Mouse (Mus musculus) heart, embryonic 13.5 days (tissue): Measurements from ENCODE around the gene Fam8a1. TPM values are rescaled to one million over a fixed set of nuclear protein-coding genes. Genes with fewer than 3 reads are reported as not detected.

ENCODE experiments used
- ATAC-seq: fragments of 200-750 bp; cut with Nextera tagmentation; 2 replicates; pipeline ENCODE4 v1.8.0; 2017; ENCODE audit warnings: moderate TSS enrichment; ENCODE audit not compliant: insufficient number of reproducible peaks, low FRiP score, low TSS enrichment; ENCODE audit errors: extremely low read depth
- H3K27ac ChIP-seq: fragments of 300-500 bp; sonication (generic); replicated peaks from 2 replicates; pipeline ENCODE4 v1.5.1; 2015; ENCODE audit warnings: moderate library complexity, mild to moderate bottlenecking, inconsistent platforms
- H3K27me3 ChIP-seq: fragments of 300-500 bp; sonication (generic); replicated peaks from 2 replicates; pipeline ENCODE4 v1.6.1; 2015; ENCODE audit warnings: mild to moderate bottlenecking, inconsistent platforms
- H3K36me3 ChIP-seq: fragments of 300-500 bp; sonication (generic); 2 replicates; pipeline ENCODE4 v1.6.1; 2015; ENCODE audit warnings: mild to moderate bottlenecking, inconsistent platforms
- H3K4me1 ChIP-seq: fragments of 300-500 bp; sonication (generic); 2 replicates; pipeline ENCODE4 v1.6.1; 2015; ENCODE audit warnings: inconsistent platforms
- H3K4me2 ChIP-seq: fragments of 300-500 bp; sonication (generic); 2 replicates; pipeline ENCODE4 v1.6.1; 2015; ENCODE audit warnings: inconsistent platforms, mild to moderate bottlenecking, moderate library complexity
- H3K4me3 ChIP-seq: fragments of 300-500 bp; sonication (generic); 2 replicates; pipeline ENCODE4 v1.5.1; 2015; ENCODE audit warnings: moderate library complexity, mild to moderate bottlenecking, inconsistent platforms
- H3K9ac ChIP-seq: fragments of 300-500 bp; sonication (generic); 2 replicates; pipeline ENCODE4 v1.6.1; 2015; ENCODE audit warnings: inconsistent platforms, mild to moderate bottlenecking, moderate library complexity
- H3K9me3 ChIP-seq: fragments of 300-500 bp; sonication (generic); 2 replicates; pipeline ENCODE4 v1.6.1; 2016; ENCODE audit warnings: inconsistent platforms
- WGBS: fragments of 180-500 bp; shearing (Covaris S2); methylation state at CpG from one replicate; pipeline ENCODE4 v1.1.7; 2015; ENCODE audit warnings: mixed read lengths; 5-methylcytosine and 5-hydroxymethylcytosine counted together
- polyA plus RNA-seq: library from polyadenylated mRNA; unstranded; fragments of >200 nt; fragmentation: Nextera tagmentation; extraction: Ambion mirVana; gene quantifications from 2 replicates; pipeline ENCODE4 v1.2.1, GENCODE M21; 2015

The Fam8a1 gene
- 7.6 and 9.5 TPM in 2 replicates for polyA plus RNA-seq

DNA sequence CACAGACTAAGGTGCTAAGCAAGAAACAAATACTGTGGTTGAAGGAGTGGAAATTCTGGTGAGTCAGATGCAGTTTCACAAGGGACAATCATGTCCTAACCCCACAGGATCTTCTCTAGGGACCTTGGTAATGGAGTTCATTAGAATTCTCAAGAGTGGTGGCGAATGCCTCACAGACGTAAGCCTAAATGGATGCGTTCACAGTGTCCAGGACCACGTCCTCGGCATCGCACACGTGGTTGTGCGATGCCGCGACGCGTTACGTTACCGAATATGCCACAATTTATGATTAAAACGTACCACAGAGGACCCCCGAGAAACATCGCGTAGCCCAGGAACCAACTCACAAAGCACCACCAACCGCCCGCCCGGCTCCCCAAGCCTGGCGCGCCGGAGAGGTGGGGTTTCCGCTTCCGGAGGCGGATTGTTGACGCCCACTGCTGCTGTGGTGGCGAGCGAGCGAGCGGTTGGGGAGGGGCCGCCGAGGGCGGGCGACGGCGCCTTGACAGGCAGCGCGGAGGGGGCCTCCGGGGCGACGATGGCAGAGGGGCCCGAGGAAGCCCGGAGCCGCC is at the start of gene Fam8a1:
Fam8a1 (plus strand) TSS at position 475 of the 572 bp plus-strand sequence.
- Histone ChIP-seq H3K27me3 (no peaks in the 10 kb centered on the region), H3K9ac (peak within 1 kb of the TSS; percentile 97), H3K9me3 (no peaks in the 10 kb centered on the region), H3K36me3 (peaks cover 29% of the 10 kb centered on the region), H3K4me2 (peak within 1 kb of the TSS; percentile 76), H3K4me3 (peak within 1 kb of the TSS; percentile 97), H3K27ac (peak within 1 kb of the TSS; percentile 89), H3K4me1 (peaks cover 20% of the 10 kb centered on the region)
- ATAC-seq, result peak; percentile 79; the same call in 1 of the 2 replicates
- WGBS, result under 1% methylated on average over 46 of the region's 46 CpGs

DNA sequence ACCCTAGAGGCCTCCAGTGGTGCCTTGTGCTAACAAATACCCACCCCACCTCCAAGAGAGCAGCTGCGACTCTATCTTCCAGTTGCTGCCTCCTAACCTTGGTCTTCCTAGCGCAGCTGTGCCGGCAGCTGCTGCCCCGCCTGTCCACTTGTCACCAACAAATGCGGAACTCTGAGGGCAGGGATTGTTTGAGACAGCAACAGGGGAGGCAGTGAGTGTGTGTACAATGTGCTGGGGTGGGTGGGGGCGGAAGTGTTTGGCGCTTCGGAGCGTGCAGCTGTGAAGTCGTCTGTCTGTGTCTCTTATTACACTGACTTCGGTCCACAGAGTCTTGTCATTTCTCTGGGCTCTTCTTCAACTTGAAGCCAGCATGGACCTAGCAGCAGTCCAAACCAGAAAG is 49.7 kb upstream of the Fam8a1 start:
- Histone ChIP-seq H3K9ac (no peak overlapping the region), H3K9me3 (no peaks in the 10 kb centered on the region), H3K4me2 (peak overlapping the region; percentile 20; the same call in 1 of the 2 replicates), H3K27me3 (no peaks in the 10 kb centered on the region), H3K4me1 (peaks cover 5% of the 10 kb centered on the region; the same call in 1 of the 2 replicates), H3K27ac (no peak overlapping the region), H3K36me3 (peaks cover 69% of the 10 kb centered on the region), H3K4me3 (no peak overlapping the region)
- ATAC-seq, result no peak
- 57% methylated on average over 11 of the region's 11 CpGs for WGBS

DNA sequence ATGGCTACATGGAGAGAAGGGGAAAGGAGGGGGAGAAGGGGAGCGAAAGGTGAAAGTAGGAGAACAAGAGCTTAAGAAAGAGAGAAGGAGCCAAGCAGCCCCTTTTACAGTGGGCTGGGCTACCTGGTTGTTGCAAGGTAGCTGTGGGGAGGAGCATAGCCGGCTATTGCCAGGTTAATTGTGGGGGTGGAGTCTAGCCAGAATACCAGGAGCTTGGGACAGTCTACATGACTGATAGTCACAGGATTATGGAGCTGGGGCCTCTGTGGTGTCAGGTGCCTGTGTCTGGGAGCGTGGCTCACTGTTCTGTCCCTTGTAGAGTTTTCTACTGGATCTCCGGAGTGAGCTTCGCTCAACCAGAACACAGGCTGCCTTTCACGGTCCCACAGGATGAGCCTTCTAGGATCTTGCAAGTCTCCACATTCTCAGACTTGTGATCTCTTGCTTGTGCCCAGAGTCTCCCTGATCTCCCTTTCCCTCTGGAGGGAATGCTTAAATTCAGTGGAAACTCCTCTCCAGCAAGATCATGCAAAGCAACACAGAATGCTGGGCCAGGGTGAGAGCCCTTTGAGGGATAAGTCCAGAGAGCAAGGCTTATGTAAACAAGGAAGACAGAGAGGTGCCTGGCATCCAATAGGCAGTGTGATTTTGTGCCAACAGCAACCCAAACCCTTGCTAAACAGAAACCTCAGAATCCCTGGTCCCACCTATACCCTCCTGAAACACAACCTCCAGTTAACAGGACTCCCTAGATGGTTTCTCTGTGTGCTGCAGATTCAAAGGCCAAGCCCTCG is 48.2 kb upstream of the Fam8a1 start:
- no peaks in the 10 kb centered on the region for H3K27me3 ChIP-seq
- no peak overlapping the region for H3K4me2 ChIP-seq
- H3K9me3 ChIP-seq, result no peaks in the 10 kb centered on the region
- no peak overlapping the region for H3K27ac ChIP-seq
- H3K4me3 ChIP-seq, result no peak overlapping the region
- peaks cover 71% of the 10 kb centered on the region for H3K36me3 ChIP-seq
- no peak for ATAC-seq
- 82% methylated on average over 7 of the region's 7 CpGs for WGBS
- peaks cover 5% of the 10 kb centered on the region; the same call in 1 of the 2 replicates for H3K4me1 ChIP-seq
- H3K9ac ChIP-seq, result no peak overlapping the region

DNA sequence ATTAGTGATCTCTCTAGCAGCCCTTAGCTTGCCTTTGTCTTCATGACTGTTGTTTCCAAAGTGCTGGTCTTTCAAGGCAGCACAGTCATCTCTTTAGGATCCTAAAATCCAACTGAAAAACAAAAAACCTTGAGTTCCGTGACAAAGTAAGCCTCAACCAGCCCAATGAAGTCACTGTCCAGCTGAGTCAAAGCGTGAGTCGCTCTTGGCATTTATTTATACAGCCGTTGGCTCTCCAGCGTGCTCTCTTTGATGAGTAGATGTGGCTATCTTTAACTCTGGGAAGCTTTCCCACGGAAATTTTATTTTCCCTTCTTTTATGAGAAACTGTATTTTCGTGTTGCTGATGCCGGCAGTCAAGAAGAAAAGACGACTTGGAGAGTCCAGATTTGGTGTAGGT is 42.7 kb upstream of the Fam8a1 start:
- H3K9me3 ChIP-seq, result no peaks in the 10 kb centered on the region
- H3K36me3 ChIP-seq, result peaks cover 65% of the 10 kb centered on the region
- 72% methylated on average over 9 of the region's 9 CpGs for WGBS

DNA sequence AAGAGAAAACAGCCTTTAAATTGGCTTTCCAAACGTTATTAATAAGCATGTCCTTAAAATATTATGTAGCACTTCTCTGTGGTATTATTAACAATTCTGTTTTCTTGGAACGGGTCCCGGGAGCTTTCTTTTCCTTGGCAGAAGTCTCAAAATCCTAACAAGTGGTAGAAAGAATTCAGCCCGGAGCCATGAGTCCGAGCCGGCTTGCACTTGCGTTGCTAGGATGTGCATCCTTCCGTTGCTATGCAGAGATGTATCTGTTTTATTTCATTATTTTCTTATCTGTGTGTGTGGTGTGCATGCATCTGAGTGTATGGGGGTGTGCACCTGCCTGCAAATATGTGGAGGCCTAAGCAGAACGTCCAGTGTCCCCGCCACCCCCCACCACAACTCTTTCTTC is 41.5 kb upstream of the Fam8a1 start:
- no peak overlapping the region for H3K9ac ChIP-seq
- no peak overlapping the region for H3K27ac ChIP-seq
- H3K9me3 ChIP-seq, result no peaks in the 10 kb centered on the region
- H3K36me3 ChIP-seq, result peaks cover 66% of the 10 kb centered on the region
- WGBS, result 72% methylated on average over 10 of the region's 10 CpGs
- no peaks in the 10 kb centered on the region for H3K27me3 ChIP-seq
- H3K4me1 ChIP-seq, result peaks cover 6% of the 10 kb centered on the region
- ATAC-seq, result no peak
- H3K4me2 ChIP-seq, result no peak overlapping the region
- no peak overlapping the region for H3K4me3 ChIP-seq

More for the DNA sequence above, 42.7 kb upstream of the Fam8a1 start:
- ATAC-seq, result no peak
- Histone ChIP-seq H3K4me1 (peaks cover 6% of the 10 kb centered on the region; the same call in 1 of the 2 replicates), H3K9ac (no peak overlapping the region), H3K27me3 (no peaks in the 10 kb centered on the region), H3K27ac (no peak overlapping the region), H3K4me3 (no peak overlapping the region), H3K4me2 (no peak overlapping the region)

- peaks cover 15% of the 10 kb centered on the region for H3K4me1 ChIP-seq
- H3K27ac ChIP-seq, result no peak overlapping the region
- H3K36me3 ChIP-seq, result peaks cover 56% of the 10 kb centered on the region
- no peak overlapping the region for H3K4me3 ChIP-seq
- no peaks in the 10 kb centered on the region for H3K9me3 ChIP-seq
- 73% methylated on average over 6 of the region's 6 CpGs for WGBS
- no peak overlapping the region for H3K9ac ChIP-seq
- no peak for ATAC-seq
- H3K27me3 ChIP-seq, result no peaks in the 10 kb centered on the region
- H3K4me2 ChIP-seq, result no peak overlapping the region
Observed at GRCm38 (mm10) chr13:46629391-46629790, 39.9 kb upstream of the Fam8a1 start.

GRCm38 (mm10) chr13:46632796-46633195 is 36.5 kb upstream of the Fam8a1 start:
- H3K4me1 ChIP-seq, result peaks cover 9% of the 10 kb centered on the region; the same call in 1 of the 2 replicates
- H3K9me3 ChIP-seq, result peaks cover 4% of the 10 kb centered on the region; the same call in 1 of the 2 replicates
- H3K36me3 ChIP-seq, result peaks cover 59% of the 10 kb centered on the region
- no peak for ATAC-seq
- no peak overlapping the region for H3K4me2 ChIP-seq
- H3K27me3 ChIP-seq, result no peaks in the 10 kb centered on the region
- no peak overlapping the region for H3K27ac ChIP-seq
- no peak overlapping the region for H3K9ac ChIP-seq
- 47% methylated on average over 4 of the region's 4 CpGs for WGBS
- no peak overlapping the region for H3K4me3 ChIP-seq

GRCm38 (mm10) chr13:46633320-46634132 is 35.8 kb upstream of the Fam8a1 start:
- no peak for ATAC-seq
- no peak overlapping the region for H3K9ac ChIP-seq
- H3K9me3 ChIP-seq, result peaks cover 4% of the 10 kb centered on the region; the same call in 1 of the 2 replicates
- no peaks in the 10 kb centered on the region for H3K27me3 ChIP-seq
- H3K4me2 ChIP-seq, result peak overlapping the region; percentile 28; the same call in 1 of the 2 replicates
- 66% methylated on average over 18 of the region's 18 CpGs for WGBS
- H3K27ac ChIP-seq, result no peak overlapping the region
- H3K4me1 ChIP-seq, result peaks cover 9% of the 10 kb centered on the region; the same call in 1 of the 2 replicates
- peaks cover 63% of the 10 kb centered on the region for H3K36me3 ChIP-seq
- no peak overlapping the region for H3K4me3 ChIP-seq

DNA sequence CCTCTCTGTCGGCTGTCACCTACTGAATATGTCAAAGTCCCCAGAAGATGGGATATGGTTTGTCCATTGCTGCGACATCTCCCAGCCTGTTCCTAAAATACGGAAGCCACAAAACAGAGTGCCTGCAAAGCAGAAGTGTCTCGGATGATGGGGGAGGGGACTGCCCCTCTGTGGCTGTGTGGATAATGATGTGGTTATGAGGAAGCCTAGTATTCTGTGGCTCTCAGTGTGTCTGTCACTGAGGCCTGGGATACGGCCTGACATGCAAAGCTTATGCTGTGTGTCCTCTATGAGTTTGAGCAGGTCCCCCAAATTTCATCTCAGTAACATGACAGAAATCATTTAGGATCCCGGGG is 35.2 kb upstream of the Fam8a1 start:
- Histone ChIP-seq H3K9me3 (peaks cover 4% of the 10 kb centered on the region; the same call in 1 of the 2 replicates), H3K9ac (no peak overlapping the region), H3K27ac (no peak overlapping the region), H3K4me1 (peaks cover 9% of the 10 kb centered on the region; the same call in 1 of the 2 replicates), H3K4me2 (no peak overlapping the region), H3K4me3 (no peak overlapping the region), H3K27me3 (no peaks in the 10 kb centered on the region), H3K36me3 (peaks cover 69% of the 10 kb centered on the region)
- WGBS, result 64% methylated on average over 6 of the region's 6 CpGs
- ATAC-seq, result no peak

DNA sequence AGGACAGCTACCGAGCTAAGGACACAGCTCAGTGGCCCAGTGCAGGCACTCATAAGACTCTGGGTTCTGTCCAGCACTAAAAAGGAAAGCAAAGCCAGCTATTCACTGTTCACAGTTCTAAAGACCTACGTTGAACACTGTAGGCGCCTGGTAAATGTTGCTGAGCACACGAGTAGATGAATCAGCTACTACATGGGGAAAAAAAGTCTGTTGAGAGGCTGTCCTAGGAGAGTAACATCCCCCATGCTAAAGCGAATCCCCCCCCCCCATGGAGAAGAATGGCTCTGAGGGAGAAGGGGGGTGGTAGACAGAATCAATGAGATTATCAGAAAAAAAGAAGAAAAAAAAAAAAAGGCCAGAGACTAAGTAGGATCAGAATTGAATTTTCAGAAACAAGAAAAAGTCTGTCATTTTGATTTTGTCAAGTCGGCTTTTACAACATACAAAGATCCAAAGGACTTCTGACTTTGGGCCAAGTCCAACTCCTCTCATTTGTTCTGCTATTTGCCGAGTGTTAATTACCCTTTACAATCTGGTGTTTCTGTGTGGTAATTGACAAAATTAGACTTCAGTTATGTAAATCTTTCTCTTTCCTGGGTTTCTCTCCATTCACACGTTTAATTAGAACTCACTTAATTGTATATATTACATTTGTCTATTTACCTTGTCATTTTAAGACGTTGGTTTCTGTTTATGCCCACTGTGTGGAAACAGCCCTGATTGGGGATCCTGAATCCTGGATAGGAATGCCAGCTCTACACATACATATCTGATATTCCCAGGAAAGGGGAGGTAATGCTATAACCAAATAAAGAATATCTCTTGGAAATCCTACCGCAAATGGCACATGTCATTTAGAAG is 28.5 kb upstream of the Fam8a1 start:
- peaks cover 72% of the 10 kb centered on the region for H3K36me3 ChIP-seq
- H3K27me3 ChIP-seq, result no peaks in the 10 kb centered on the region
- no peak overlapping the region for H3K27ac ChIP-seq
- H3K9ac ChIP-seq, result no peak overlapping the region
- no peak for ATAC-seq
- peaks cover 11% of the 10 kb centered on the region for H3K9me3 ChIP-seq
- H3K4me2 ChIP-seq, result no peak overlapping the region
- H3K4me3 ChIP-seq, result no peak overlapping the region
- WGBS, result 86% methylated on average over 10 of the region's 10 CpGs
- peaks cover 3% of the 10 kb centered on the region; the same call in 1 of the 2 replicates for H3K4me1 ChIP-seq
